In the genomic region with DNA sequence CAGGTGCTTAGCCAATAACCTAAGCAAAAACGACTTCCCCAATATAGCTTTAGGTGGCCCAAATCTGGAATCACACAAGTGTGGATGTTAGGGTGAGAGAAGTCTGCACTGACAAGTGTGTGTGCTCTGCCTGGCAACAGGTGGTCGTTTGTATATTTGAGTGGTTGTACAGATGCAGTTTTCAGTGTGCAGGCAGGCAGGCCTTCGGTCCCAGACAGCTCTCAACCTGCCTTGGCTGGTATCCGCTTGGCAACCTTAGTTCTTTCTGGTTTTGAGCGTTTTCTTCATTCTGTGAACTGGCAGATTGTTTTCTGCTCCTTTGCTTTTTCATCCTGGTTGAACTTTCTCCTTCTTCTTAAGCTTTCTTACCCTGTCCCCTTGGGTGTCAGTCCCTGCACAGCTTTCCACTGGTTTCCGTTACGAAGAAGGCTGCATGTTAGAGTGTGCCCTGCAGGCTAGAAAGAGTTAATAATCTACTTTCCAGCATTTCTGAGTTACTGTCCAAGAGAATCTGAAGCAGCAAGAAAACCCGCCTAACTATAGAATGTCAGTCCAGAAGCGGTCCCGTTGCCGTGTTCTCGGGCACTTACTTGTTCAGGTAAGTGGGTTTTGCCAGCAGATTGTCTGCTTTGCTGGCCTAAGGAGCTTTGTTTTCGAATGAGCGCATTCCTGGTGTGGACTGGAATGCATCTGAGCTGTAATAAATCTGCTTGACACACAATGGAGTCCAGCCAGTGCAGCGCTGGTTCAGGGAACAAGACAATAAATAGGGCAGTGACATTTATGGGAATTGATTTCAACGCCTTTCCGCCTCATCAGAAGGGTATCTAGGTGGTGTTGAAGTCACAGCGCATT, we compare ENCODE assay signal across 9 mouse cellular contexts.
DNase-seq lines count a peak whose midpoint lies in the region; TF ChIP-seq lines count a peak whose summit lies in the region.
"Had no signal": no experiment of that assay in that cellular context is flagged by ENCODE, and none has a peak within 500 bp of the region (broad histone marks: within the 10 kb centered on the region; RNA-seq: fewer than 3 reads in every experiment).

No protein-coding gene starts in this region.

- H3K4me3 ChIP-seq in left cerebral cortex, adult 2 months: no peak overlapping the region
- H3K4me3 ChIP-seq in kidney, adult 2 months (ENCODE audit: insufficient read depth, low read depth, low read length): peak overlapping the region; percentile 1; the same call in 1 of the 2 replicates

- H3K27me3 ChIP-seq in kidney, adult 2 months (replicated peaks; ENCODE audit: control insufficient read depth, insufficient read depth, low read length): no peaks in the 10 kb centered on the region
- H3K27me3 ChIP-seq: CH12.LX had no signal

- no peak for TF ChIP-seq CTCF in left cerebral cortex, adult 2 months (IDR thresholded peaks at IDR 0.05)
- TF ChIP-seq CTCF in kidney, adult 2 months (conservative IDR thresholded peaks at IDR 0.05; ENCODE audit: insufficient read depth, insufficient read length, low read depth, low read length): no peak

- intact Hi-C loops in left cerebral cortex, postnatal 4 days (cut with DNase I): no loop called here
- intact Hi-C loops in left cerebral cortex, adult 2 months (cut with DNase I): no loop called here
- intact Hi-C loops in gastrocnemius, postnatal 14 days (cut with DNase I; ENCODE audit: low total_unique reads): no loop called here

- no peak for TF ChIP-seq POLR2A in kidney, adult 2 months (IDR thresholded peaks at IDR 0.05; ENCODE audit: low read depth, low read length)

- no peak overlapping the region for H3K27ac ChIP-seq in left cerebral cortex, adult 2 months
- H3K27ac ChIP-seq in kidney, adult 2 months (ENCODE audit: insufficient read depth, low read depth, low read length): peak overlapping the region; percentile 42

- WGBS in kidney, adult 2 months: 7% methylated on average over 18 of the region's 18 CpGs

- H3K36me3 ChIP-seq in kidney, adult 2 months (ENCODE audit: control insufficient read depth, insufficient read depth, low read length): no peaks in the 10 kb centered on the region

- H3K4me1 ChIP-seq in kidney, adult 2 months (ENCODE audit: control insufficient read depth, insufficient read depth, low read length): peaks cover 27% of the 10 kb centered on the region

- DNase-seq in left cerebral cortex, postnatal 4 days: peak; percentile 6
- DNase-seq in left cerebral cortex, adult 2 months (ENCODE audit: extremely low spot score in 1 of 2, low spot score in 2 of 2): no peak
- DNase-seq in gastrocnemius, postnatal 14 days: peak; percentile 19
- peak; percentile 90 for DNase-seq in kidney, adult 2 months
- DNase-seq in lung, postnatal 4 days: peak; percentile 54 to 63
- peak; percentile 29 for DNase-seq in urinary bladder, postnatal 25 days (ENCODE audit: low spot score)
- no peak for DNase-seq in thymus, postnatal 36 days
- no peak for DNase-seq in spleen, postnatal 36 days (ENCODE audit: low spot score in 2 of 2)

Comparison
In these comparisons a context has a peak if more than half of its experiments do, and no peak if none do; other contexts are left out.
1. DNase-seq: peak in left cerebral cortex, postnatal 4 days (single experiment), gastrocnemius, postnatal 14 days (single experiment), kidney, adult 2 months (single experiment), lung, postnatal 4 days (2 of 2) and urinary bladder, postnatal 25 days (single experiment); none in left cerebral cortex, adult 2 months (0 of 2), thymus, postnatal 36 days (0 of 2) and spleen, postnatal 36 days (0 of 2).